Mouse (Mus musculus): ENCODE measurements around the gene Hrc.

GRCm38 (mm10) chr7:45338161-45338911, 3.2 kb downstream of the Hrc start:
- TF ChIP-seq CTCF (IDR thresholded peaks at IDR 0.05; ENCODE audit: low read depth, low read length) (no peak), POLR2A (IDR thresholded peaks at IDR 0.05; ENCODE audit: extremely low read depth, insufficient read depth, low read length) (no peak)

All from liver, adult 2 months (tissue).